Mouse (Mus musculus) left cerebral cortex, postnatal 25 days (tissue): ENCODE results near the gene Rfx5. TPM values are rescaled to one million over a fixed set of nuclear protein-coding genes. Genes with fewer than 3 reads are reported as not detected.
A peak's percentile ranks its signal among the peaks of the same experiment; 100 is the strongest.

Experiments
- DNase-seq, 2 experiments: peaks; one replicate each; pipeline ENCODE4 v3.0.0; 2022; ENCODE audit warnings: low spot score in 2 of 2, mixed read lengths in 1 of 2
- intact Hi-C: fragments of 180-260 bp; cut with DNase I; formaldehyde crosslinking; loops from one replicate; pipeline ENCODE4 v1.15.1; 2025
- microRNA-seq, 2 experiments: library from miRNA; unstranded; fragments of <30 nt; microRNA quantifications; one replicate each; pipeline ENCODE4 v1.2.0; 2022
- total RNA-seq, 2 experiments: library from RNA; stranded (reverse); gene quantifications; 2 replicates each; pipeline ENCODE4 v1.2.3; 2021

Gene Rfx5
- total RNA-seq, 2 experiments from 2014 or later, result 22.2 to 27.6 TPM

DNA sequence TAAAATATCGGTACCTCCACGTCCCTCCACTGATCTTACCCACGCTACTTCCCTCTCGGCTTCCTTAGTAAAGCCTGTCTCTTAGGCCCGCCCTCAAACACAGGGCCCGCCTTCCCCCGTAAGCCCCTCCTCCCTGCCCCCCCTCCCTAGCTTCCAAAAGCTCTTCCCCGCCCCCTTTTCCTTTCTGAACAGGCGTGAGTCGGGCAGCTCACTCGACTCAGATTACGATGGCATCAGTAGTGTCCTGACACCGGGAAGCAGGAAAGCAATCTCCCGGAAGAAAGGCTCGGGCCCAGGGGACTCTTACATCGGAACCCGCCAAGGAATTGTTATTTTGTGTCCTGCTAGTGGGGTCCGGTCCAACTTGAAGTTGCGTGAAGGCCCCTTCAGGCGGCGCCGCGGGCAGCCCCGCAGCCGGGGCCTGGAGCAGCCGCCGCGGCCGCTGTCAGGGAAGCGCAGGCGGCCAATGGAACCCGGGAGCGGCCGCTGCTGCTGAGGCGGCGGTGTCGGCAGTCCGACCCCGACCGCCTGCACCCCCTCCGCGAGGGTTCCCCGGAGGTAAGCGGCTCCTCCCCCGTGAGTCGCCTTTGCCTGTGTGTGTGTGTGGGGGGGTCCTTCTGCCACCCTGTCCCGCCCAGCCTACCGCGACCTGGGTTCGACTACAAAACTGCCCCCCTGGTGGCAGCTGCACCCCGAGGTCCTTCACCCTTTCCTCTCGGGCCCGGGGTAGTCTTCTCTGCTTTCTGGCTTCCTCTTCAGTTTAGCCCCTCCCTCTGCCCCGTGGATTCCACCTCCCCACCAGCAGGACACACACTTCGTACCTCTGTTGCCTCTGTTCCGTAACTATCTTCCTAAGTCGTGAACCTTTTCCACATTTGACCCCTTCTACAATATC lies 20.9 kb downstream of the Rfx5 start, which contains the start of gene Pi4kb:
Pi4kb (plus strand) TSS at position 204 of the 895 bp plus-strand sequence.
- intact Hi-C loops, result loop anchor here (2.0 kb wide), 1 partner anchor 20 kb away; the partner anchor contains the start of gene Rfx5
- DNase-seq, result peak; percentile 79 to 89

DNA sequence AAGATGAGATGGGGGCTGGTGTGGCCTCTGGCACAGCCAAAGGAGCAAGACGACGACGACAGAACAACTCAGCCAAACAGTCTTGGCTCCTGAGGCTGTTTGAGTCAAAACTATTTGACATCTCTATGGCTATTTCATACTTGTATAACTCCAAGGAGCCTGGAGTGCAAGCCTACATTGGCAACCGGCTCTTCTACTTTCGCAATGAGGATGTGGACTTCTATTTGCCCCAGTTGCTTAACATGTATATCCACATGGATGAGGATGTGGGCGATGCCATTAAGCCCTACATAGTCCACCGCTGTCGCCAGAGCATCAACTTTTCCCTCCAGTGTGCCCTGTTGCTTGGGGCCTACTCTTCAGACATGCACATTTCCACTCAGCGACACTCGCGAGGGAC lies 30.4 kb downstream of the Rfx5 start:
- no peak for DNase-seq
- intact Hi-C loops, result no loop called here

DNA sequence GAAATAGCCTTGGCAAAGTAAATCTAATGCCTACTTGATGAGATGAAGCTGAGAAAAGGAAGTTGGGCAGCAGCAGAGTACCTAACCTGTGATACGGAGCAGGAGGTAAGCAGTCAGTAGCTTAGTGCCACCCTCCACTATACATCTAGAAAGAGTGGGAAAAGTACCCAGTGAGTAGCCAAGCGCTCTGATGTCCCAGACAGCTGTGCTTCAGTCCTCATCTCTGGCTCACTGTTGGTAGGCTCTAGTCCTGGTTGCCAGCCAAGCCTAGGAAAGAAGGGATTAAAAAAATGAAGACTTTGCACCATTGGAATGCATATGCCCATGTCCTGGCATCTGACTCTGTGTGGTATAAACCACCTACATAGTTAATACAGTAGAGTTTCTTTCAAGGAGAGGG lies 31.6 kb downstream of the Rfx5 start:
- no peak for DNase-seq
- intact Hi-C loops, result no loop called here

DNA sequence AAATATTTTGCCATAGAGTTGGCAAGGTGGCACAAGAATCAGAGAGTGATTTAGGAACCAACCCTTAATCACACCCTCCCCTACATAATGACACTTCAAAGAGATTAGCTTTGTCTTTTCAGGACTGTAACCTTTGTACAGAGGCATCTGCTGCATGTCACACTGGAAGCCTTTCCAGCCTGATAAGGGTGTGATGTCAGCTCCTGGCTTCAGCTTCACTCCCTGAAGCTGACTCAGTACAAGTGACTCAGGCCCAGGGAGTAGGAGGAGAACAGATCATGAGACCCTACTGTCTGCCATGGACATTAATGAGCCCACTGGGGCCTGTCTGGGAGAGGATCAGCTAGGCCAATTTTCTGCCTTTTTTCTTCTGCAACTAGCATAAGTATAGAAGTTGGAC lies 33.7 kb downstream of the Rfx5 start:
- intact Hi-C loops, result no loop called here

DNA sequence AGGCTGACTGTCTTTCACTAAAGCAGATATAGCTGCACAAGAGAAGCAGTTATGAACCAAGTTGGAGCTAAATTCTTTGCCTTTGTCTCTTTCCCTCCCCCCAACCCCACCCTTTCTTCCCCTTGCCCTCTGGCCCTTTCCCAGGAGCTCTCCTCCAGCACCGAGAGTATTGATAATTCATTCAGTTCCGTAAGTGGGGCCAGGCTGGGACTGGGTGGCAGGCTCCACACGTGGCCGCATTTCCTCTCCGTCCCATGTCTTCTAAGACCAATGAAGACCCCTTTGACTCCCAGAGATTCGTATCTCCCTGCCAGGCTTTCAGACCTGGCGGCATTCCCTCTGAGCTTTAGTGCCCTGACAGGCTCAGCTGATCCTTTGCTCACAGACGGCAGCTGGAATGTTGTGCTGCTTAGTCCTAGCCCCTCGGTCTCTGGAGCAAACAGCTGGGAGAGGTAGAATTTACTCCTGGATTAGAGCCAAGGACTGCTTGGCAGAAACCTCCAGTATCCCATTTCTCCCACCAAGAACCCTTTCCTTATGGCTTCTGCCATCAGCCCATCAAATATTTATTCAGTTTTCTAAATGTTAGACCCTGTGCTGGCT lies 35.4 kb downstream of the Rfx5 start:
- no peak for DNase-seq
- intact Hi-C loops, result no loop called here

More for the DNA sequence above, 33.7 kb downstream of the Rfx5 start:
- DNase-seq, result peak in 1 of 2 experiments; percentile 60

DNA sequence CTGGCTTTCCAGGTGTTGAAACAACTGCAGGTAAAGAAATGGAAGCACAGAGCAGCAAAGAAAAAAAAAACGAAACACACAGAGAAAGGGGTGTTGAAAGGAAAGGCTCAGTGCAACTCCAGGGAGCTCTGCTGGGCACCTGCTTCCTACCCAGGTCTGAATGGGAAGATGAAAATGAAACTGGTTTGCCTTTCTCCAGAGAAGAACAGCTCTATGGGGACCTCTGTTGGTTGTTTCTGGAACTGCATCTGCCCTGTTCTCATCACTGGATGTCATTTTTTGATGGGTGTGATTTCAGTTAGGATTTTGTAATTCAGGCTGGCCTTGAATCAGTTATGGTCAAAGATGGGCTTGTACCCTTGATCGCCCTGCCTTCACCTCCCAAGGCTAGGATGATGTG lies 43.1 kb downstream of the Rfx5 start:
- peak; percentile 76 to 84 for DNase-seq
- intact Hi-C loops, result loop anchor here (2.0 kb wide), 1 partner anchor 48 kb away; no protein-coding TSS in a partner anchor

DNA sequence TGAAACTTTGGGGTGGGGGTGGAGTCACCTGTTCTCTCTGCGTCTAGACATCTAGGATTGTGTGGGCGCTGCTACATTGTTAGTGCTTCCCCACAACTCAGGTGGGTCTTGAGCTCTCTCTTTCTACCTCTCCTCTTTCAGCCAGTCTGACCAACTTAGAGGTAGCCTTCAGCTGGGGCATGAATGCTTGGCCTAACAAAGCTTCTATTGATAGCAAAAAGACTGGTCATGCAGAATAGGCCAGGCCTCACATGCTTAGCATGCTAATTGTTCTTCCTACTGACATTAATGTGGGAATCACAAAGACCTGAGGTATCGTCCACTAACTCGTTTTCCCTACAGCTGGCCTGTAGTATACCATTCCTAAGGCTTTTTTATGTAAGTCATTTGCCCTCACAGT lies 48.7 kb downstream of the Rfx5 start:
- DNase-seq, result no peak
- intact Hi-C loops, result no loop called here

DNA sequence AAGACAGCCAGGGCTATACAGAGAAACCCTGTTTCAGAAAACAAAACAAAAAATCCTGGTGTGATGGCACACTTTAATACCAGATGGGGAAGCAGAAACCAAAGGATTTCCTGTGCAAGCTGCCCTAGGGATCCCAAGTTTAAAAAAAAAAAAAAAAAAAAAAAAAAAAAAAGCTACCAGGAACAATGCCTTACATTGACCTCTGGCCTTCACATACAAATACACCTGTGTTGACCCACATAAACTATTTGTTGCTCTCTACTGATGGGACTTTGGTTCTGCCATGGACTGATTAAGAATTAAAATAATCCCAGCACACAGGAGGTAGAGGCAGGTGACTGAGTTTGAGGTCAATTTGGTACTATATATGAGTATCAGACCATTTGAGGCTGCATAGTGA lies 49.4 kb downstream of the Rfx5 start:
- DNase-seq, result no peak
- intact Hi-C loops, result no loop called here

DNA sequence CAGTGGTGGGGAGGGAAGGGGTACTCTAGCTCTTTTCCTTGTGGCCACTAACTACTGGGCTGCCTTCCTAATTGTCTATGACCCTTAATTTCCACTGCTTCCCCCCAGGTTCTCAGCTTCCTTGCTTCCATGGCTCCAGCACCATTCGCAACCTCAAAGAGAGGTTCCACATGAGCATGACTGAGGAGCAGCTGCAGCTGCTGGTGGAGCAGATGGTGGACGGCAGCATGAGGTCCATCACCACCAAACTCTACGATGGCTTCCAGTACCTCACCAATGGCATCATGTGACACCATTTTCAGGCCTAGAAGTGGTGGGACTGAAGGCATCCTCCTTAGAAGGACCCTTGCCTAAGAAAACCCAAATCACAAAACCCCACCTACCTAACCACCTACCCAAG lies 51.8 kb downstream of the Rfx5 start:
- intact Hi-C loops, result no loop called here
- no peak for DNase-seq

DNA sequence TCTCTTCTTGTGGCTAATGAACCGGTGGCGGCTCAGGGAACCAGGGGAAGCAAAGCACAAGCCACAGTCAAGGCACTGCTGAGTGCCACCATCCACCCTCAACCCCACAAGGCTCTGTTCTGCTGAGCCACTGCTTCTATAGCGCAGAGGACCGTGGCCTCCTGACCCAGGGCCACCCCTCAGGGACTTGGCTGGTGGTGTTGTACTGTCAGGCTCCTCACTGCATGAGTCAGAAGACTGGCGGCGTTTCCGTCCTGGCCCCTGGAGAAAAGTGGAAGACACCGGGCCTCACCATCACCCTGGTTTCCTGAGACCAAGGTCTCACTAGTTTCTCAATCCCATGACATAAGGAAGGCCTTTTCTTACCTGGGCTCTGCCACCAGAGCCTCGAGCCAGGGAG lies 53.8 kb downstream of the Rfx5 start:
- intact Hi-C loops, result no loop called here
- no peak for DNase-seq

DNA sequence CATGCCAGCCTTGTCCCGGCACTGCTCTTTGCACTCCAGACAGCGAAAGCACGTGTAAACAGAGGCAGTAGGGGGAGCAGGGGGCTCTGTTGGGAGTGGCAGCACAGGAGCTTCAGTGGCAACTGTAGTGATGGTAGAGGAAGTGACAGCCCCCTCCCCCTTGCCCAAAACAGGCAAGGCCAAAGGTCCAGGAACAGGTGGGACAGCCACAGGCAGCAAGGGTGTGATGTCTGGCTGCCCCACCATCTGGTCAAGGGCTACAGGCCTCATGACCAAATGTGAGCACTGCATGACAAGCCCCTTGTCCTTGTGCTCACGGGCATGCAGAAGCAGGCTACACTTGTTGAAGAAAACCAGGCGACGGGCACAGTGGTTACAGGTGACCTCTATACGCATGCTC lies 56.5 kb downstream of the Rfx5 start:
- intact Hi-C loops, result no loop called here
- DNase-seq, result no peak

Small RNA genes lying within 50 kb of the gene (microRNA-seq; reads per million reads assigned to microRNA genes)
- 2.2 to 5.7 reads per million in 2 experiments for gene Mir7013

Other genes with a start within 250 kb of the Rfx5 start
- 1 to 10 TPM; 3.3 to 3.4 TPM for gene Cgn, start 167.6 kb upstream of the Rfx5 start, total RNA-seq
- 10 to 100 TPM; 57.4 to 58.1 TPM for gene Pogz, start 116.5 kb upstream of the Rfx5 start, total RNA-seq
- gene Psmb4, start 67.1 kb upstream of the Rfx5 start, total RNA-seq, result 100 to 1,000 TPM; 263 to 284 TPM
- gene Selenbp1, start 21.0 kb upstream of the Rfx5 start, total RNA-seq, result 1 to 10 TPM; 7.5 to 9.0 TPM
- gene Pi4kb, start 20.7 kb downstream of the Rfx5 start, total RNA-seq, result 10 to 100 TPM; 51.0 to 61.8 TPM
- 10 to 100 TPM; 21.4 to 22.2 TPM for gene Zfp687, start 61.4 kb downstream of the Rfx5 start, total RNA-seq
- gene Psmd4, start 88.5 kb downstream of the Rfx5 start, total RNA-seq, result 100 to 1,000 TPM; 154 to 156 TPM
- 10 to 100 TPM; 51.1 to 51.7 TPM for gene Pip5k1a, start 152.9 kb downstream of the Rfx5 start, total RNA-seq
- 10 to 100 TPM; 36.2 to 43.7 TPM for gene Vps72, start 156.9 kb downstream of the Rfx5 start, total RNA-seq
- gene Tmod4, start 170.4 kb downstream of the Rfx5 start, total RNA-seq, result not detected
- gene Scnm1, start 179.9 kb downstream of the Rfx5 start, total RNA-seq, result 10 to 100 TPM; 42.1 to 46.2 TPM
- gene Lysmd1, start 180.0 kb downstream of the Rfx5 start, total RNA-seq, result 10 to 100 TPM; 16.8 to 18.1 TPM
- 1 to 10 TPM; 2.6 to 3.2 TPM for gene Tnfaip8l2, start 188.3 kb downstream of the Rfx5 start, total RNA-seq
- 10 to 100 TPM; 24.7 to 25.3 TPM for gene Sema6c, start 206.4 kb downstream of the Rfx5 start, total RNA-seq